Mouse (Mus musculus) lung, postnatal 0 days (tissue): ENCODE measurements around the gene Pbrm1. TPM values are rescaled to one million over a fixed set of nuclear protein-coding genes. Genes with fewer than 3 reads are reported as not detected.

Experiments
- ATAC-seq: fragments of 200-750 bp; cut with Nextera tagmentation; 2 replicates; pipeline ENCODE4 v1.8.0; 2017; ENCODE audit warnings: moderate library complexity
- DNase-seq: peaks from one replicate; pipeline ENCODE4 v3.0.0-alpha.2; 2016; ENCODE audit warnings: low spot score
- H3K27ac ChIP-seq: fragments of 300-500 bp; sonication (generic); 2 replicates; pipeline ENCODE4 v1.5.1; 2014; ENCODE audit warnings: antibody characterized with exemption, mild to moderate bottlenecking, low read length, mixed read lengths
- H3K27me3 ChIP-seq: fragments of 300-500 bp; sonication (generic); replicated peaks from 2 replicates; pipeline ENCODE4 v1.6.1; 2014; ENCODE audit warnings: low read length, mixed read lengths; ENCODE audit not compliant: insufficient read depth
- H3K36me3 ChIP-seq: fragments of 300-500 bp; sonication (generic); 2 replicates; pipeline ENCODE4 v1.6.1; 2014; ENCODE audit warnings: low read length, mixed read lengths; ENCODE audit not compliant: insufficient read depth
- H3K4me1 ChIP-seq: fragments of 300-500 bp; sonication (generic); 2 replicates; pipeline ENCODE4 v1.6.1; 2014; ENCODE audit warnings: antibody characterized with exemption, low read depth, low read length, mixed read lengths; ENCODE audit not compliant: insufficient read depth
- H3K4me2 ChIP-seq: fragments of 300-500 bp; sonication (generic); replicated peaks from 2 replicates; pipeline ENCODE4 v1.6.1; 2014; ENCODE audit warnings: low read depth, mild to moderate bottlenecking, low read length, moderate library complexity, mixed read lengths
- H3K4me3 ChIP-seq: fragments of 300-500 bp; sonication (generic); 2 replicates; pipeline ENCODE4 v1.5.1; 2014; ENCODE audit warnings: low read depth, low read length
- H3K9ac ChIP-seq: fragments of 300-500 bp; sonication (generic); replicated peaks from 2 replicates; pipeline ENCODE4 v1.6.1; 2014; ENCODE audit warnings: low read depth, mild to moderate bottlenecking
- H3K9me3 ChIP-seq: fragments of 300-500 bp; sonication (generic); 2 replicates; pipeline ENCODE4 v1.6.1; 2016; ENCODE audit warnings: low read length, mixed read lengths
- CTCF ChIP-seq: IDR thresholded peaks from 2 replicates; pipeline ENCODE4 v1.5.1; 2016; ENCODE audit warnings: antibody characterized with exemption, mild to moderate bottlenecking
- EP300 ChIP-seq: IDR thresholded peaks from 2 replicates; pipeline ENCODE4 v1.6.1; 2016; ENCODE audit warnings: antibody characterized with exemption, mild to moderate bottlenecking, control low read depth
- WGBS: fragments of 180-500 bp; shearing (Covaris S2); extraction: QIAGEN DNeasy Blood & Tissue Kit; methylation state at CpG from one replicate; pipeline ENCODE4 v1.1.7; 2014; 5-methylcytosine and 5-hydroxymethylcytosine counted together
- polyA plus RNA-seq: library from polyadenylated mRNA; unstranded; fragments of >200 nt; fragmentation: Nextera tagmentation; extraction: Ambion mirVana; gene quantifications from 2 replicates; pipeline ENCODE4 v1.2.1, GENCODE M21; 2015

The Pbrm1 gene
- polyA plus RNA-seq, 1 experiment from 2014 or later: 59.8 TPM

GRCm38 (mm10) chr14:31017854-31018253, 1.1 kb upstream of the Pbrm1 start:
- H3K9me3 ChIP-seq: no peaks in the 10 kb centered on the region
- no peaks in the 10 kb centered on the region; the same call in 1 of the 2 replicates for H3K4me1 ChIP-seq
- 2% methylated on average over 2 of the region's 2 CpGs for WGBS
- DNase-seq (peak; percentile 43), ATAC-seq (no peak)
- H3K36me3 ChIP-seq: peaks cover 13% of the 10 kb centered on the region; the same call in 1 of the 2 replicates
- no peaks in the 10 kb centered on the region for H3K27me3 ChIP-seq
- peak; percentile 32 for TF ChIP-seq CTCF
- no peak for TF ChIP-seq EP300
- peak overlapping the region; percentile 70 for H3K4me2 ChIP-seq
- peak overlapping the region; percentile 78; the same call in 1 of the 2 replicates for H3K4me3 ChIP-seq
- H3K9ac ChIP-seq: peak overlapping the region; percentile 78; the same call in 1 of the 2 replicates
- H3K27ac ChIP-seq: no peak overlapping the region

GRCm38 (mm10) chr14:31019331-31020205, 630 bp downstream of the Pbrm1 start:
- WGBS: 2% methylated on average over 21 of the region's 56 CpGs
- peak; percentile 96 for ATAC-seq
- peak; percentile 93 for DNase-seq
- Histone ChIP-seq H3K9ac (peak overlapping the region; percentile 78), H3K27ac (peak overlapping the region; percentile 98), H3K27me3 (no peaks in the 10 kb centered on the region), H3K4me3 (peak overlapping the region; percentile 78), H3K36me3 (peaks cover 7% of the 10 kb centered on the region; the same call in 1 of the 2 replicates), H3K4me2 (peak overlapping the region; percentile 70), H3K4me1 (no peaks in the 10 kb centered on the region; the same call in 1 of the 2 replicates), H3K9me3 (no peaks in the 10 kb centered on the region)
- TF ChIP-seq CTCF (no peak), EP300 (no peak)

- TF ChIP-seq EP300 (no peak), CTCF (no peak)
- WGBS: 19% methylated on average over 1 of the region's 1 CpGs
- DNase-seq (no peak), ATAC-seq (no peak)
- H3K27ac ChIP-seq: no peak overlapping the region
- no peaks in the 10 kb centered on the region for H3K9me3 ChIP-seq
- H3K4me3 ChIP-seq: no peak overlapping the region
- H3K4me1 ChIP-seq: no peaks in the 10 kb centered on the region; the same call in 1 of the 2 replicates
- H3K36me3 ChIP-seq: peaks cover 12% of the 10 kb centered on the region; the same call in 1 of the 2 replicates
- H3K27me3 ChIP-seq: no peaks in the 10 kb centered on the region
- no peak overlapping the region for H3K4me2 ChIP-seq
- no peak overlapping the region for H3K9ac ChIP-seq
Observed at GRCm38 (mm10) chr14:31022579-31022978, 3.6 kb downstream of the Pbrm1 start.

- Histone ChIP-seq H3K4me1 (no peaks in the 10 kb centered on the region; the same call in 1 of the 2 replicates), H3K27ac (no peak overlapping the region), H3K9me3 (no peaks in the 10 kb centered on the region), H3K4me2 (no peak overlapping the region), H3K4me3 (no peak overlapping the region), H3K9ac (no peak overlapping the region), H3K27me3 (no peaks in the 10 kb centered on the region), H3K36me3 (peaks cover 28% of the 10 kb centered on the region; the same call in 1 of the 2 replicates)
- 84% methylated on average over 3 of the region's 3 CpGs for WGBS
- TF ChIP-seq CTCF (peak; percentile 55), EP300 (no peak)
- no peak for ATAC-seq
- DNase-seq: no peak
Observed at GRCm38 (mm10) chr14:31025785-31026184, 6.8 kb downstream of the Pbrm1 start.

- no peak overlapping the region for H3K9ac ChIP-seq
- 92% methylated on average over 5 of the region's 5 CpGs for WGBS
- no peak overlapping the region for H3K27ac ChIP-seq
- no peak overlapping the region for H3K4me2 ChIP-seq
- H3K27me3 ChIP-seq: no peaks in the 10 kb centered on the region
- DNase-seq: no peak
- H3K9me3 ChIP-seq: no peaks in the 10 kb centered on the region
- ATAC-seq: no peak
- no peak overlapping the region for H3K4me3 ChIP-seq
- no peaks in the 10 kb centered on the region for H3K4me1 ChIP-seq
- no peak for TF ChIP-seq CTCF
- no peak for TF ChIP-seq EP300
- H3K36me3 ChIP-seq: peaks cover 34% of the 10 kb centered on the region; the same call in 1 of the 2 replicates
Observed at GRCm38 (mm10) chr14:31045296-31045695, 26.4 kb downstream of the Pbrm1 start.

GRCm38 (mm10) chr14:31045817-31046216, 26.9 kb downstream of the Pbrm1 start:
- Histone ChIP-seq H3K27ac (no peak overlapping the region), H3K9ac (no peak overlapping the region), H3K9me3 (no peaks in the 10 kb centered on the region), H3K4me2 (no peak overlapping the region), H3K4me1 (no peaks in the 10 kb centered on the region), H3K36me3 (peaks cover 37% of the 10 kb centered on the region; the same call in 1 of the 2 replicates), H3K4me3 (no peak overlapping the region), H3K27me3 (no peaks in the 10 kb centered on the region)
- 97% methylated on average over 1 of the region's 1 CpGs for WGBS
- DNase-seq (no peak), ATAC-seq (no peak)
- TF ChIP-seq EP300 (no peak), CTCF (no peak)
